Mouse (Mus musculus) midbrain, embryonic 14.5 days (tissue): ENCODE measurements around the gene Itgam. TPM values are rescaled to one million over a fixed set of nuclear protein-coding genes. Genes with fewer than 3 reads are reported as not detected.

Source experiments
- ATAC-seq: fragments of 200-750 bp; cut with Nextera tagmentation; 2 replicates; pipeline ENCODE4 v1.8.0; 2017; ENCODE audit warnings: moderate number of reproducible peaks, moderate library complexity; ENCODE audit not compliant: low FRiP score, low TSS enrichment
- DNase-seq: peaks from one replicate; pipeline ENCODE4 v3.0.0-alpha.2; 2015
- H3K27ac ChIP-seq: fragments of 300-500 bp; sonication (generic); replicated peaks from 2 replicates; pipeline ENCODE4 v1.5.1; 2014; ENCODE audit warnings: mild to moderate bottlenecking, low read depth, low read length, moderate library complexity
- H3K27me3 ChIP-seq: fragments of 300-500 bp; sonication (generic); 2 replicates; pipeline ENCODE4 v1.6.1; 2014; ENCODE audit warnings: low read length, control low read depth, mixed read lengths; ENCODE audit not compliant: control insufficient read depth, insufficient read depth
- H3K36me3 ChIP-seq: fragments of 300-500 bp; sonication (generic); 2 replicates; pipeline ENCODE4 v1.6.1; 2014; ENCODE audit warnings: low read length, control low read depth; ENCODE audit not compliant: control insufficient read depth, insufficient read depth
- H3K4me1 ChIP-seq: fragments of 300-500 bp; sonication (generic); 2 replicates; pipeline ENCODE4 v1.6.1; 2014; ENCODE audit warnings: mild to moderate bottlenecking, antibody characterized with exemption, low read length, control low read depth; ENCODE audit not compliant: control insufficient read depth, insufficient read depth
- H3K4me2 ChIP-seq: fragments of 300-500 bp; sonication (generic); 2 replicates; pipeline ENCODE4 v1.6.1; 2014; ENCODE audit warnings: mild to moderate bottlenecking, low read length, moderate library complexity
- H3K4me3 ChIP-seq: fragments of 300-500 bp; sonication (generic); replicated peaks from 2 replicates; pipeline ENCODE4 v1.5.1; 2014; ENCODE audit warnings: low read depth, low read length
- H3K9ac ChIP-seq: fragments of 300-500 bp; sonication (generic); replicated peaks from 2 replicates; pipeline ENCODE4 v1.6.1; 2014; ENCODE audit warnings: mild to moderate bottlenecking, low read length, moderate library complexity
- H3K9me3 ChIP-seq: fragments of 300-500 bp; sonication (generic); 2 replicates; pipeline ENCODE4 v1.6.1; 2016; ENCODE audit warnings: low read length, control low read depth, mixed read lengths; ENCODE audit not compliant: control insufficient read depth
- WGBS: fragments of 180-500 bp; shearing (Covaris S2); extraction: QIAGEN DNeasy Blood & Tissue Kit; methylation state at CpG from one replicate; pipeline ENCODE4 v1.1.7; 2014; 5-methylcytosine and 5-hydroxymethylcytosine counted together
- polyA plus RNA-seq: library from polyadenylated mRNA; unstranded; fragments of >200 nt; fragmentation: Nextera tagmentation; extraction: Ambion mirVana; gene quantifications from 2 replicates; pipeline ENCODE4 v1.2.1, GENCODE M21; 2014

Itgam gene
- polyA plus RNA-seq, 1 experiment from 2014 or later: 0.68 TPM

DNA sequence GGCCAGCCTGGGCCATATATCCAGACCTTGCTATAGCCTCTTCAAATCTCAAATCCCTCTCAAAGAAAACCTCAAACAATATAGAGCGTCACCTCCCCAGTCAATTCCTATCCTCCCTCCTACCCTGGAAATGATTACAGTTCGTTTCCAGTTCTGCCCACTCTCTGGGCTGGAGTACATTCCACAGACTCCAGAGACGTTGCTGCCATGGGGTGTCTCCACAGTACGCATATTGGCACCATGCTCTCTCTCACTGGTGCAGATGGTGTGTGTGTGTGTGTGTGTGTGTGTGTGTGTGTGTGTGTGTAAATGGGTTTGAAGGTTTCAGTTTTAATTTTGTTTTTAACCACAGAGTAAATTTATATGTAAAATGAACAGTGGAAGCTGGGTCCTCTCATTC lies 42.8 kb downstream of the Itgam start:
- Histone ChIP-seq H3K36me3 (no peaks in the 10 kb centered on the region), H3K27ac (no peak overlapping the region), H3K9ac (no peak overlapping the region), H3K9me3 (no peaks in the 10 kb centered on the region), H3K4me3 (no peak overlapping the region), H3K27me3 (no peaks in the 10 kb centered on the region), H3K4me2 (no peak overlapping the region), H3K4me1 (no peaks in the 10 kb centered on the region)
- 82% methylated on average over 4 of the region's 4 CpGs for WGBS
- ATAC-seq (no peak), DNase-seq (no peak)

DNA sequence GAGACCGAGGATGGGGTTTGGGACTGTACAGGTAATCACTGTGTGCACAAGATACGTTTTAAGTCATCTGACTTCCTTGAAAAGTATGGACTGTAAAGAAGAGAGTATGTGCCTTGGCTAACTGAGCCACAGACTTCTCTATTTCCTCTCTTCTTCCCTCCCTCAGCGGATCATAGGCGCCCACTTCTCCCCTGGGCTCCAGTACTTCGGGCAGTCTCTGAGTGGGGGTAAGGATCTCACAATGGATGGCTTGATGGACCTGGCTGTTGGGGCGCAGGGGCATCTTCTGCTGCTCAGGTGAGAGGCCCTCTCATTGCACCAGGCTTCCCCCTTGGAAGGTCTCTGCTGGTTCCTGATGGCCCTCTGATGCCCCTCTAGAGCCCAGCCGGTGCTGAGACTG lies 45.0 kb downstream of the Itgam start:
- Histone ChIP-seq H3K4me2 (no peak overlapping the region), H3K9me3 (no peaks in the 10 kb centered on the region), H3K4me1 (no peaks in the 10 kb centered on the region), H3K9ac (no peak overlapping the region), H3K36me3 (no peaks in the 10 kb centered on the region), H3K27ac (no peak overlapping the region), H3K27me3 (no peaks in the 10 kb centered on the region), H3K4me3 (no peak overlapping the region)
- 90% methylated on average over 7 of the region's 7 CpGs for WGBS
- ATAC-seq (no peak), DNase-seq (no peak)

DNA sequence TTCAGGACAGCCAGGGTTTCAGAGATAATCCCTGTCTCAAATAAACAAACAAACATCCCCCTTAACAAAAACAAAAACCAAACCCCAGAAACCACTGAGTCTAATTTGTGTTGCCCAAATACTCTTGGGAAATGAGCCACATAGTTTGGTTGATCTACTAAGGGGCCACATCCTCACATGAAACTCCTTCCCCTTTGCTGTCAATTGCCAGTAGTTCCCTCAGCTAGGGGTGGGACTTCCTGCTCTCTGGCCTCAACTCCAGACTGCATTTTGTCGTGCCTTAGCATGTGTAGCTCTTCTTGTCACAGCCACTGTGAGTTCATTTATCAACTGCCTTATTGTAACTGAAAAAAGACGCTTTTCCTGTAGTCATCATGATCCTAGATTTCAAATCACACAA lies 47.9 kb downstream of the Itgam start:
- ATAC-seq: no peak

DNA sequence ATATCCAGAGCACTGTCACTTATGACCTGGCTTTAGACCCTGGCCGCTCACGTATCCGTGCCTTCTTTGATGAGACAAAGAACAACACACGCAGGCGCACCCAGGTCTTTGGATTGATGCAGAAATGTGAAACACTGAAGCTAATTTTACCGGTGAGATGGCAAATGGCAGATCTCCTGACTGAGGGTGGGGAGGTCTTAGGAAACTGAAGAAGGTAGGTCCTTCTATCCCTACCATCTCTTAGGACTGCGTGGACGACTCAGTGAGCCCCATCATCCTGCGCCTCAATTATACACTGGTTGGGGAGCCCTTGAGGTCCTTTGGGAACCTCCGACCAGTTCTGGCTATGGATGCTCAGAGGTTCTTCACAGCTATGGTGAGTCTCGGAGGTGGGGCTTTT lies 49.7 kb downstream of the Itgam start:
- WGBS: 94% methylated on average over 11 of the region's 11 CpGs
- Histone ChIP-seq H3K4me1 (no peaks in the 10 kb centered on the region), H3K9ac (no peak overlapping the region), H3K27me3 (no peaks in the 10 kb centered on the region), H3K36me3 (no peaks in the 10 kb centered on the region), H3K4me3 (no peak overlapping the region), H3K9me3 (no peaks in the 10 kb centered on the region), H3K4me2 (no peak overlapping the region), H3K27ac (no peak overlapping the region)
- DNase-seq (no peak), ATAC-seq (no peak)

More for the DNA sequence above, 47.9 kb downstream of the Itgam start:
- 77% methylated on average over 2 of the region's 2 CpGs for WGBS
- Histone ChIP-seq H3K9me3 (no peaks in the 10 kb centered on the region), H3K36me3 (no peaks in the 10 kb centered on the region), H3K27ac (no peak overlapping the region), H3K4me3 (no peak overlapping the region), H3K27me3 (no peaks in the 10 kb centered on the region), H3K9ac (no peak overlapping the region), H3K4me1 (no peaks in the 10 kb centered on the region), H3K4me2 (no peak overlapping the region)
- DNase-seq: no peak

DNA sequence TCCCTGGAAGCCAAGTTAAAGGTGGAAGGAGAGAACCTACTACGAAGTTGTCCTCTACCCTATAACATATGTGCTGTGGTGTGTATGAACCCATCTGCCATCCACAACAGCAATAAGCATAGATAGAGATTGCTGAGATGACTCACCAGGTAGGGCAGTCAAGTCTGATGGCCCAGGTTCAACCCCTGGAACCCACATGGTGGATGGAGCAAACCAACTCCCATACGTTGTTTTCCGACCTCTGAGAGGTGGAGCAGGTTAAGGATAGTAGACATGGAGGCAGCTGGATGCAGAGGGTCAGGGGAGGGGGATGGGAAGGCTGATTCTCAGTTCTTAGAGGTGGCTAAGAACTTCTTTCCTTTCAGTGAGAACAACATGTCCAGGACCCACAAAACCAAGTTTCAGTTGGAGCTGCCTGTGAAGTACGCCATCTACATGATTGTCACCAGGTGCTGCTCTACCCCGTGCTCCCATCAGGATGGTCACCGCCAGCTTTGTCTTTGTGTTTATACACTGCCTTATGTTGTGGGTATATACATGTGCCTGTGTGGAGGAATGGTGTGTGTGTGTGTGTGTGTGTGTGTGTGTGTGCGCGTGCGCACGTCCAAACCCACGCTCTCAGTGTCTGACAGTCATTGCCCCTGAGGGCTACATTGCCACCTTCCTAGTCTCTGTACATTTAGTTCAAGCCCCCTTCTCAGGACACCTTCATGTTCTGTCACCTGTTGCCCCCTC lies 52.1 kb downstream of the Itgam start:
- Histone ChIP-seq H3K36me3 (no peaks in the 10 kb centered on the region), H3K4me3 (no peak overlapping the region), H3K9me3 (no peaks in the 10 kb centered on the region), H3K9ac (no peak overlapping the region), H3K4me1 (no peaks in the 10 kb centered on the region), H3K27me3 (no peaks in the 10 kb centered on the region), H3K27ac (no peak overlapping the region), H3K4me2 (no peak overlapping the region)
- DNase-seq (no peak), ATAC-seq (no peak)
- 97% methylated on average over 11 of the region's 11 CpGs for WGBS

DNA sequence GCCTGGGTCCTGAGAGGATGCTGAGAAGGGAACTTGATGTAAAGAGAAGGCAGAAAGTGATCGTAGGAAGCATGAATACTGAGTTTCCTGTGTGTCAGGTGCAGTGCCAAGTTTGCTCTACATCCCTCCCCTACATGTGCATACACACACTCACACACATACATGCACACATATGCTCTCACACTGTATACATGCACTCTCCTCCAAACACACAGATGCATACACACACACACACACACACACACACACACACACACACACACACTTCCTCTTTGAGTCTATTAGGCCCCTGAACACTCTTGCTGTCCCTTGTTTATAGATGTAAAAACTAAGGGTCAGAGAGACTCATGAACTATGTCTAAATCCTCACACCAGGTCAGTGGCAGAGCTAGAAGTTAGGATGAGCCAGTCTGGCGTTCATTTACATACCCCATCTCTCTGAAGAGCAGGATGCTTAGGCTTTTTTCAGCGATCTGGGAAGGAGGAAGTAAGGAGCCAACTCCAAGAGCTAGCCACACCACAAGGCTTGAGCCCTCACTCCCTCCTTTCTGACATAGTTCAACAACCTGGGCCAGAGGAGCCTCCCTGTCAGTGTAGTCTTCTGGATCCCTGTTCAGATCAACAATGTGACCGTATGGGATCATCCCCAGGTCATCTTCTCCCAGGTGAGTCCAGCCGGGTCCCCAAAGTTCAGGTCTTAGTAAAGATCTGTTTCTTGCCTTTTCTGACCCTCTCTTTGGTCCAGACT lies 52.9 kb downstream of the Itgam start:
- Histone ChIP-seq H3K36me3 (no peaks in the 10 kb centered on the region), H3K9me3 (no peaks in the 10 kb centered on the region), H3K4me2 (no peak overlapping the region), H3K27ac (no peak overlapping the region), H3K27me3 (no peaks in the 10 kb centered on the region), H3K4me3 (no peak overlapping the region), H3K4me1 (no peaks in the 10 kb centered on the region), H3K9ac (no peak overlapping the region)
- ATAC-seq: no peak
- no peak for DNase-seq
- 80% methylated on average over 5 of the region's 5 CpGs for WGBS

DNA sequence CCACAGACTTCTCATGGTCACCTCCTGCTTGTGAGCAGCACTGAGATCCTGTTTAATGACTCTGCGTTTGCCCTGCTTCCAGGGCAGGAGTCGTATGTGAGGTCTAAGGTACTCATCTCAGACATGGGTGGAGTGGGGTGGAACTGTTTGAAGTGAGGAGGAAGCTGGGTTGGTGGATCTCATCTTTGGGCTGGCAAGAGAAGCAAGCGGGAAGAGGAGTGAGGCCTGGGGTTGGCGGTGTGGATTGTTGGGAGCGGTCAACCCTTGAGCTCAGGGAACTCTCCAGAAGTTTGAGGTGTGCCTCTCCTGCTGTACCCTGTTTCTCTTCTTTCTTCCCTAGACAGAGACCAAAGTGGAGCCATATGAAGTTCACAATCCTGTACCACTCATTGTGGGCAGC lies 54.0 kb downstream of the Itgam start:
- H3K4me3 ChIP-seq: no peak overlapping the region
- H3K9me3 ChIP-seq: no peaks in the 10 kb centered on the region
- 96% methylated on average over 5 of the region's 5 CpGs for WGBS
- no peak overlapping the region for H3K9ac ChIP-seq
- DNase-seq (no peak), ATAC-seq (no peak)
- H3K27me3 ChIP-seq: no peaks in the 10 kb centered on the region
- H3K4me2 ChIP-seq: no peak overlapping the region
- no peak overlapping the region for H3K27ac ChIP-seq
- no peaks in the 10 kb centered on the region for H3K36me3 ChIP-seq
- H3K4me1 ChIP-seq: no peaks in the 10 kb centered on the region

DNA sequence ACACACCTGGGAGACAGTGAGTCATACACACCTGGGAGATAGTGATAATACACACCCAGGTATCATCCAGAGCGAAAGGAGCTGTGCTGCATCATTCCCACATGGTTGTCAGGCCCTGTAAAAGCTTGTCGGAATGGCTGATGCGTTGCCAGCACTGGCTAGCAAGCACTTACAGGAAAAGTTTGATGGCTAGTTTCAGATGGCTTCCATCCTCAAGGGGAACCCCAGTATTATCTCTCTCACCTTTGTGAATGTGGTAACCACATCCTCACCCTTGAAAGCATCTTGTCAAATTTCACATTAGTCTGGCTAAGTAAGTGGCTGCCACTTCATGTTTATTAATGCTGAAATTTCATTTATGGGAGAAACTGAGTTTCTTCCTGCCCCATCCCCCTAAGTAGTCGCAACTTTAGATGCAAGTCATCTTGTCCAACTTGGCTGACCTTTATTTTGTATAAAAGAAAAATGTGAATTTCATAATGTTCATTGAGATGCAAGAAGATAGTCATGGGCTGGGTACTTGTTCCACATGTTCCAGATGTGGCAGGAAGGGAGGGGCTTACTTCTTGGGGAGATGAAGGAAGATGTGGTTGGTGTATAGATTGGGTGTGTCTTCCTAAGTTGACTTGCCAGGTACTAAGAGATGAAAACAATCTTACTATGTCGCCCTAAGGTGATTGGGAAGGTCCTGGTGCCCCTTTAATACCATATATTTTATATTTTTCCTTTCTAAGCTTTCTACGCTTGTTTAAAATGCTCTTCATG lies 57.5 kb downstream of the Itgam start:
- ATAC-seq (no peak), DNase-seq (no peak)
- Histone ChIP-seq H3K4me2 (no peak overlapping the region), H3K36me3 (no peaks in the 10 kb centered on the region), H3K27me3 (no peaks in the 10 kb centered on the region), H3K9ac (no peak overlapping the region), H3K4me1 (no peaks in the 10 kb centered on the region), H3K4me3 (no peak overlapping the region), H3K9me3 (no peaks in the 10 kb centered on the region), H3K27ac (no peak overlapping the region)
- WGBS: 88% methylated on average over 6 of the region's 6 CpGs
